Mouse (Mus musculus) forelimb bud, embryonic 11.5 days (tissue): ENCODE measurements around the gene Tulp4.
A peak's percentile ranks its signal among the peaks of the same experiment; 100 is the strongest.

Source experiments
- DNase-seq: peaks from one replicate; pipeline ENCODE4 v3.0.0-alpha.2; 2012; ENCODE audit warnings: low read depth, low spot score

Tulp4 gene

GRCm38 (mm10) chr17:6106361-6107014 is at the start of gene Tulp4:
Tulp4 (plus strand) TSS chr17:6106437.
- DNase-seq: peak; percentile 78

GRCm38 (mm10) chr17:6062793-6063192 is 43.4 kb upstream of the Tulp4 start:
- no peak for DNase-seq

- DNase-seq: no peak
Measured at GRCm38 (mm10) chr17:6063532-6063931, 42.7 kb upstream of the Tulp4 start.

GRCm38 (mm10) chr17:6066021-6066420 is 40.2 kb upstream of the Tulp4 start:
- DNase-seq: no peak

GRCm38 (mm10) chr17:6067613-6068012 is 38.6 kb upstream of the Tulp4 start:
- no peak for DNase-seq

GRCm38 (mm10) chr17:6069866-6070265 is 36.4 kb upstream of the Tulp4 start:
- DNase-seq: no peak

- no peak for DNase-seq
Measured at GRCm38 (mm10) chr17:6073405-6073804, 32.8 kb upstream of the Tulp4 start.

- peak; percentile 96 for DNase-seq
Measured at GRCm38 (mm10) chr17:6079287-6080122, 26.7 kb upstream of the Tulp4 start, which contains the start of the genes Serac1 and Gtf2h5. Serac1 (minus strand) TSS chr17:6079741. Gtf2h5 (plus strand) TSS chr17:6079786.

GRCm38 (mm10) chr17:6083323-6083890 is 22.8 kb upstream of the Tulp4 start:
- no peak for DNase-seq

GRCm38 (mm10) chr17:6091604-6092003 is 14.6 kb upstream of the Tulp4 start:
- DNase-seq: no peak

- DNase-seq: no peak
Measured at GRCm38 (mm10) chr17:6095579-6095978, 10.7 kb upstream of the Tulp4 start.

GRCm38 (mm10) chr17:6097884-6098283 is 8.4 kb upstream of the Tulp4 start:
- peak; percentile 40 for DNase-seq

GRCm38 (mm10) chr17:6102287-6102686 is 4.0 kb upstream of the Tulp4 start:
- no peak for DNase-seq

- DNase-seq: no peak
Measured at GRCm38 (mm10) chr17:6103566-6103965, 2.7 kb upstream of the Tulp4 start.

GRCm38 (mm10) chr17:6107015-6107601 is 871 bp downstream of the Tulp4 start:
- DNase-seq: peak; percentile 39

- no peak for DNase-seq
Measured at GRCm38 (mm10) chr17:6108175-6108574, 1.9 kb downstream of the Tulp4 start.

- DNase-seq: no peak
Measured at GRCm38 (mm10) chr17:6110956-6111355, 4.7 kb downstream of the Tulp4 start.

- no peak for DNase-seq
Measured at GRCm38 (mm10) chr17:6113653-6114052, 7.4 kb downstream of the Tulp4 start.

- no peak for DNase-seq
Measured at GRCm38 (mm10) chr17:6115085-6115484, 8.8 kb downstream of the Tulp4 start.

GRCm38 (mm10) chr17:6117148-6117725 is 11.0 kb downstream of the Tulp4 start:
- DNase-seq: no peak

- no peak for DNase-seq
Measured at GRCm38 (mm10) chr17:6117917-6118316, 11.7 kb downstream of the Tulp4 start.

- DNase-seq: no peak
Measured at GRCm38 (mm10) chr17:6118861-6119260, 12.6 kb downstream of the Tulp4 start.
